Mouse (Mus musculus) central nervous system, embryonic 11.5 days (tissue): ENCODE measurements around the gene Nploc4. TPM values are rescaled to one million over a fixed set of nuclear protein-coding genes. Genes with fewer than 3 reads are reported as not detected.

Experiments used
- polyA plus RNA-seq: library from polyadenylated mRNA; depleted of rRNA; stranded (reverse); fragments of >200 nt; gene quantifications from 2 replicates; pipeline ENCODE4 v1.2.3, GENCODE M21; 2012; rRNA removed

Nploc4 gene
- 43.1 and 58.4 TPM in 2 replicates for polyA plus RNA-seq

GRCm38 (mm10) chr11:120437152-120437856, at the start of gene Nploc4:
Gene Nploc4, minus strand, starts transcription at chr11:120437708.

GRCm38 (mm10) chr11:120484265-120484981, 46.9 kb upstream of the Nploc4 start, which contains the start of gene Mrpl12:
Gene Mrpl12, plus strand, starts transcription at chr11:120484613.

GRCm38 (mm10) chr11:120467051-120467735, 29.7 kb upstream of the Nploc4 start, which contains the start of gene Arl16:
Gene Arl16, minus strand, starts transcription at chr11:120467607.

GRCm38 (mm10) chr11:120457772-120458751, 20.6 kb upstream of the Nploc4 start, which contains the start of the genes Oxld1 and Ccdc137:
Gene Oxld1, minus strand, starts transcription at chr11:120458068.
Gene Ccdc137, plus strand, starts transcription at chr11:120458115.

GRCm38 (mm10) chr11:120453306-120453705, 15.8 kb upstream of the Nploc4 start, which contains the start of gene Pde6g:
Gene Pde6g, minus strand, starts transcription at chr11:120453500.

GRCm38 (mm10) chr11:120442344-120442743, 4.8 kb upstream of the Nploc4 start, which contains the start of gene Tspan10:
Gene Tspan10, plus strand, starts transcription at chr11:120442644.

GRCm38 (mm10) chr11:120378611-120379540, 58.6 kb downstream of the Nploc4 start, which contains the start of gene Faap100:
Gene Faap100, minus strand, starts transcription at chr11:120378764.

GRCm38 (mm10) chr11:120361295-120361694, 76.2 kb downstream of the Nploc4 start, which contains the start of gene Fscn2:
Gene Fscn2, plus strand, starts transcription at chr11:120361534.

GRCm38 (mm10) chr11:120347791-120348683, 89.5 kb downstream of the Nploc4 start, which contains the start of gene Actg1:
Gene Actg1, minus strand, starts transcription at chr11:120348542.

Other genes with a start within 250 kb of the Nploc4 start
- gene Bahcc1, start 204.8 kb downstream of the Nploc4 start, polyA plus RNA-seq: 40.3 and 44.1 TPM in 2 replicates
- 1,155 and 2,096 TPM in 2 replicates for gene Actg1, start 89.2 kb downstream of the Nploc4 start, polyA plus RNA-seq
- 0.23 and 0.48 TPM in 2 replicates for gene Fscn2, start 76.2 kb downstream of the Nploc4 start, polyA plus RNA-seq
- 26.2 and 38.4 TPM in 2 replicates for gene Faap100, start 58.9 kb downstream of the Nploc4 start, polyA plus RNA-seq
- 0.11 and 0.24 TPM in 2 replicates for gene Tspan10, start 4.9 kb upstream of the Nploc4 start, polyA plus RNA-seq
- gene Pde6g, start 15.8 kb upstream of the Nploc4 start, polyA plus RNA-seq: 0.35 and 0.37 TPM in 2 replicates
- gene Oxld1, start 20.4 kb upstream of the Nploc4 start, polyA plus RNA-seq: 6.9 and 7.4 TPM in 2 replicates
- 36.2 and 42.9 TPM in 2 replicates for gene Ccdc137, start 20.4 kb upstream of the Nploc4 start, polyA plus RNA-seq
- gene Arl16, start 29.9 kb upstream of the Nploc4 start, polyA plus RNA-seq: 30.2 and 41.6 TPM in 2 replicates
- 106 and 125 TPM in 2 replicates for gene Mrpl12, start 46.9 kb upstream of the Nploc4 start, polyA plus RNA-seq
- 39.4 and 50.5 TPM in 2 replicates for gene Slc25a10, start 54.1 kb upstream of the Nploc4 start, polyA plus RNA-seq
- gene Gcgr, start 93.0 kb upstream of the Nploc4 start, polyA plus RNA-seq: 1.2 and 1.7 TPM in 2 replicates
- 164 and 177 TPM in 2 replicates for gene Mcrip1, start 112.0 kb upstream of the Nploc4 start, polyA plus RNA-seq
- gene Ppp1r27, start 113.4 kb upstream of the Nploc4 start, polyA plus RNA-seq: not detected in 2 replicates
- gene P4hb, start 135.5 kb upstream of the Nploc4 start, polyA plus RNA-seq: 365 and 391 TPM in 2 replicates
- 303 and 501 TPM in 2 replicates for gene Arhgdia, start 143.9 kb upstream of the Nploc4 start, polyA plus RNA-seq
- gene Alyref, start 160.7 kb upstream of the Nploc4 start, polyA plus RNA-seq: 300 and 546 TPM in 2 replicates
- 138 and 143 TPM in 2 replicates for gene Anapc11, start 160.7 kb upstream of the Nploc4 start, polyA plus RNA-seq
- 1.4 TPM in 2 replicates for gene Npb, start 170.8 kb upstream of the Nploc4 start, polyA plus RNA-seq
- 132 and 188 TPM in 2 replicates for gene Pcyt2, start 180.2 kb upstream of the Nploc4 start, polyA plus RNA-seq
- 44.4 and 107 TPM in 2 replicates for gene Sirt7, start 187.5 kb upstream of the Nploc4 start, polyA plus RNA-seq
- gene Mafg, start 195.9 kb upstream of the Nploc4 start, polyA plus RNA-seq: 42.7 and 60.6 TPM in 2 replicates
- 13.8 and 25.2 TPM in 2 replicates for gene Pycr1, start 206.1 kb upstream of the Nploc4 start, polyA plus RNA-seq
- gene Myadml2, start 210.4 kb upstream of the Nploc4 start, polyA plus RNA-seq: 0.08 and 0.26 TPM in 2 replicates
- gene Notum, start 223.5 kb upstream of the Nploc4 start, polyA plus RNA-seq: 2.2 and 5.1 TPM in 2 replicates
- gene Aspscr1, start 235.3 kb upstream of the Nploc4 start, polyA plus RNA-seq: 69.8 and 105 TPM in 2 replicates